Mouse (Mus musculus) monocyte, adult 2 months (primary cell): ENCODE measurements around the gene Ubb.
A peak's percentile ranks its signal among the peaks of the same experiment; 100 is the strongest.

Source experiments
- DNase-seq, 2 experiments: peaks; one replicate each; pipeline ENCODE4 v3.0.0; 2022; ENCODE audit warnings: low spot score in 2 of 2, low read depth in 1 of 2

The Ubb gene

DNA sequence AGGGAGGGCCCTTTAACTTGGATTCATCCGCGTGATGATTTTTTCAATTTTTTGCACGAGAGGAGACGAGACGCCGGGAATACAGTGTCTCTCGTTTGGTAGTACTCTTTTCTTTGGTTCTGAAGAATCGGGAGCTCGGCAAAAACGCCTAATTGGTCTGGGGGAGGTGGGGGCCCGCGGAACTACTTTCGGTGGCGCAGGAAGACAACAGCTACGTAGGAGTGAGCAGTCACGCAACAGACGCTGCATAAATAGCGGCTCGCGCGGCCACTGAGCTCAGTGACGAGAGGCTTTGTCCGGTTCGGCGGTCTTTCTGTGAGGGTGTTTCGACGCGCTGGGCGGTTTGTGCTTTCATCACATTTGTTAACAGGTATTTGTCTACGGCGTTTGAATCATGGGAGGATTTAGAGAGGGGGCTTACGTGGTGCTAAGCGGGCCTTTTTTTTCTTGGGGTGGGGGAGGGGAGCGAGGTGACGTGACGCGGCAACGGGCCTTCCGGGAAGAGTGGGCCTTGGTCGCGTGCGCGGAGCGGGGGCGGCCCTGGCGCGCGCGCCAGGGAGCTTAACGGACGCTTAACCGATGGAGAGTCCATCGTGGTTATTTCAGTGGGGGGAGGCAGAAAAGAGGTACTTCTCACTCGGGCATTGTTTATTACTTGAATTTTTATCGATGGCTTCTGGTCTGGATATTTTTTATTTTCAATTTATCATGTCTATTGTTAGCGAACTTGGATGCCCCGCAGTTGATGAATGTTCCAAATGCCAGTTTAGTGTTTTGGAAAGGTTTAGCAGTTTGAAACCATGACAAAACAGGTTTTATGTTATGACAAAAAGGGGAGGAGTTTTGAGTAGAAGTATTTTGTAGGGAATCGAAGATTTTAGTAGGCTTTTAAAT, 502 bp downstream of the Ubb start:
- peak; percentile 75 to 88 for DNase-seq

DNA sequence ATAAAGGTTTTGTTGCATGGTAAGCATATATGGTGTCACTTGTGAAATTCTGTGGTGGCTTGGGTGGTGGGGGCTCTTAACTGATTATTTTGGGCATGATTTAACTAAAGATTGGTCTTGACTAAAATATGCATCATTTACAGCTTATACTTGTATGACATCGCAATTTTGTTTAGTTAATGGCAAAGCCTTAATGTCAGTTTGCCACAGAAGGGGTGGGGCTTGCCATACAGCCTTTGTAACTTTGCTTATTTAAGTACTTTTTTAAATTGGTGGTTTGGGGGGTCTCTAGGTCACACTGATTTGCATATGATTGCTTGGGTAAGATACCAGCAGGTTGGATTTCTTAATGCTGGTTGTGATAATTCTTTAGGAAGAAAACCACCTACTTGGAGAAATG, 2.2 kb downstream of the Ubb start:
- no peak for DNase-seq

DNA sequence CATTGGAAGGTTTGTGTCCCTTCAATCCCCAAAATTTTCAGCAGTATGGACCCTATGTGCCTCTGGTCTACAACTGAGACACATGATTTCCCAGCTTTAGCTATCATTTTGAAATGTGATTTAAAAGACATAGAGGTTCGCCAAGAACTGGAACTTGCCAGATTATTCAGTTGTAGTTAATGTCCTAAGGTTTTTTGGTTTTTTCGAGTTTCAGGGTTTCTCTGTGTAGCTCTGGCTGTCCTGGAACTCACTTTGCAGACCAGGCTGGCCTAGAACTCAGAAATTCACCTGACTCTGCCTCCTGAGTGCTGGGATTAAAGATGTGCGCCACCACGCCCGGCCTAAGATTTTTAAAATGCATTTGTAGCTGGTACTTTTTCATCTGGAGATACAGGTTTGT, 2.7 kb downstream of the Ubb start:
- DNase-seq, result no peak

- no peak for DNase-seq
Observed at GRCm38 (mm10) chr11:62554163-62554855, 3.3 kb downstream of the Ubb start.

- no peak for DNase-seq
Observed at GRCm38 (mm10) chr11:62554934-62555517, 4.1 kb downstream of the Ubb start.

DNA sequence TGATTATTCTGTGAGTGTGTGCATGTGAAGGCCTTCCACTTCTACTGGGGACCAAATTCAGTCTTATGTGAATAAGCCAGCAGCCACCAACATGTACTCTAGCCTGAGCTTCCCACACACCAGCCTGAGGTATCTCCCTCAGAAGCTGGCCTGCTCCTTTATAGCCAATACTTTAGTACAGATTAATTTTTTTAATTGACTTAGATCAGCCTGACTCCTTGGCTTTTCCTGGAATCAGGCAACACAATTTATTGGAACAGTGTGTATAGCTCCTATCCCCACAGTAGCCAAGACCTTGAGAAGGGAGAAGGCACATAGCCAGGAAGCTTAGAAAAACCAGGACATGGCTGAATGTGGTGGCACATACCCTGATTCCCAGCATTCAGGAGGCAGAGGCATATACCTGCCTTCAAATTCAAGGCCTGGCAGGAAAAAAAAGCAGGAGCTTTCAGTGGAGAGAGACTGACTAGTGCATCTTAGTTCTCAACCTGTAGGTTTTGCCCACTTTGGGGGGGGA, 5.0 kb downstream of the Ubb start:
- no peak for DNase-seq

DNA sequence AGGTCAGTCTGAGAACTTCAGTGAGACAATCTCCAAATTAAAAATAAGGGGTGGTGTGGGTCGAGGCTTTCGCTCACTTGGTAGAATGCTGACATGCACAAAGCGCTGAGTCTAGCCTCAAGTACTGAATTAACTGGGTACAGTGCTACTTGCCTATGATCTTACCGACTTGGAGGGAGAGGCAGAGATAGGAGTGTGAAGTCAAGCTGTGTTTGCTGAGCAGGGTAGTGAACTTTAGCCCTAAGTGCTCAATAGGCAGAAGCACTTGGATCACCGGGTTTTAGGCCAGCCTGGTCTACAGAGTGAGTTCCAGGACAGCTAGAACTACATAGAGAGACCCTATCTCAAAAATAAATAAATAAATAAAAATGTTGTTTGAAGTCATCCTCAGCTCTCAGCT, 6.2 kb downstream of the Ubb start:
- DNase-seq, result no peak

- DNase-seq, result no peak
Observed at GRCm38 (mm10) chr11:62558152-62558551, 7.2 kb downstream of the Ubb start.

DNA sequence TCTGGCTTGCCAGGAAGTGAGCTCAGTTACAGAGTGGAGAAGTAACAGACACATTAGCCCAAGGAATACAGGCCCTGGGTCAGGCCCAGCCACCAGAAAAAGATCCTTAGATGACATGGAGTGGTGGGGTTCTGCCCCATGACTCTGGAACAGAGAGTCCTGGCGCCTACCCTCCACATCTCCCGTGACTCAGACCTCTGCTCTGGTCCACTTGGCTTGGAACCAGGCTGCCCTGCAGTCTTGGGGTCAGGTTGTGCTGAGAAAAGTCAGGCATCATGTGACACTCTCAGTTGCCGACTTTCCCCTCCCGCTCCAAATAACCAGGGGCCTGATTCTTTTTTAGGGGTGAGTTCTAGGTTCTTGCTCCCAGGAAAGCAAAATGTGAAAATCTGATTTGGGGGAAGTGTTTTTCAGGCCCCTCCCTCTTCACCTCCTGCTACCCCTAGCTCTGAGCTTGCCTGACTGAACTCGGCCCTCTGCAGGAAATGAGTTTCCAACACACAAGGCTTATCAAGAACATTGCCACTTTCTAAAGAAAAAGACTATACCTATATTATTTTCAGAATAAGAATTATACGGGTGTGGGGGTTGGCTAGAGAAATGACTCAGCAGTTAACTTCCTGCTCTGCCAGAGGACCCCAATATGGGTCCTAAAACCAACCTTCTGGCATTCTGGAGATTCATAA, 8.1 kb downstream of the Ubb start:
- no peak for DNase-seq

DNA sequence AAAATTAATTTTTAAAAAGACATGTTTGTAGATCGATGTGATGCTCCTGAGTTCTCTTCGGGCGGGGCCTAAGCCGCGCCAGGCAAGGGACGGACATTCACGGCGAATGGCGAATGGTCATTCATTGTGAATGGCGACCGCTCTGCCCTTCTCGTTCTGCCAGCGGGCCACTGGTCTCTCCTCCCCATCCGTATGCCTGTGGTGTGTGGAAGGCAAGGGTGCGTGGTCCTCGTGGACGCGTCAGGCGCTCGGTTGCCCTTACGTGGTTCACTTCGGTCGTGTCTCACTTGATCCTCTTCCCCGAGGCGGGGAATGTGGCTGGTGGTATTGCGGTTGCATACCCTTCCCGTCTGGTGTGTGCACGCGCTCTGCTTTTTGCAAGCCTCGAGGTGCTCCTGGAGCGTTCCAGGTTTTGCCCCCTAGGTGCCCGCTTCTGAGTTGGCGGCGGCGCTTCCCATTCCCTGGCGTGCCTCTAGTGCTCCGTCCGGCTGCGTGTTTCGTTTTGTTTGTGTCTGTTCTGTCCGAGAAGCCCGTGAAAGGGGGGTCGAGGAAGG, 9.6 kb downstream of the Ubb start:
- DNase-seq, result no peak

- no peak for DNase-seq
Observed at GRCm38 (mm10) chr11:62563590-62563989, 12.6 kb downstream of the Ubb start.

DNA sequence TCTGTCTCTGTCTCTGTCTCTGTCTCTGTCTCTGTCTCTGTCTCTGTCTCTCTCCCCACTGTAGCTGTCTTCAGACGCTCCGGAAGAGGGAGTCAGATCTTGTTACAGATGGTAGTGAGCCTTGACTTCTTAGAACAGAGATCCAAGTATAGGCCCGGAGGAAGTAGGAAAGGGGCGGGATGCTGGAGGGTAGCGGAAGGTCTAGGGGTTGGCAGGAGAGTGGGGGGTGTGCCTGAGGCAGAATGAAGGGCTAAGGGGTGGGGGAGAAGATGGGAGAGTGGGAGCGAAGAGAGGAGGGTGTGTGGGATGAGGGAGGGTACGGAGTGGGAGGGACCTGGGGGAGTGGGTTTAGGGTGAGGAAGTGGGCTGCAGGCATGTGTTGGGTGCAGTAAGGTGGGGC, 14.8 kb downstream of the Ubb start:
- no peak for DNase-seq

- no peak for DNase-seq
Observed at GRCm38 (mm10) chr11:62566211-62566610, 15.2 kb downstream of the Ubb start.

GRCm38 (mm10) chr11:62568300-62568699, 17.3 kb downstream of the Ubb start:
- DNase-seq, result no peak

GRCm38 (mm10) chr11:62573959-62574702, 23.2 kb downstream of the Ubb start, which contains the start of gene Trpv2:
Gene Trpv2, plus strand, starts transcription at chr11:62574486.
- no peak for DNase-seq

- DNase-seq, result no peak
Observed at GRCm38 (mm10) chr11:62574703-62575085, 23.7 kb downstream of the Ubb start.

DNA sequence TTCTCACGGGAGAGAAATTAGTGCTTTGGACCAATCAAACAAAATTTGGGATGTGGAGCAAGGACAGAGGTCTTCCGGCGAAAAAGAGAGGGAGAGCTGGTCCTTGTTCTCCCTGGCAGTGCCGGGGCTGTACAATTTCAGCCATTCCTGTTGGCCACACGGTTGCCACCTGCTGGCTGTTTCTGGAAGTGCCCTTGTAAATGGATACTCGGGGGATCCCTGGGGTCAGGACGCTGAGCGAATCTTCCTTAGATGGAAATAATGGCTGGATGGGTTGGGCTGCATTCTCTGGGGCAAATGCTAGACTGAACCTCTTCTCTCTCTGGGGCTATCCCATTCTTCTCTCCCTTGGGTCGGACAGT, 24.3 kb downstream of the Ubb start:
- DNase-seq, result peak in 1 of 2 experiments; percentile 76

DNA sequence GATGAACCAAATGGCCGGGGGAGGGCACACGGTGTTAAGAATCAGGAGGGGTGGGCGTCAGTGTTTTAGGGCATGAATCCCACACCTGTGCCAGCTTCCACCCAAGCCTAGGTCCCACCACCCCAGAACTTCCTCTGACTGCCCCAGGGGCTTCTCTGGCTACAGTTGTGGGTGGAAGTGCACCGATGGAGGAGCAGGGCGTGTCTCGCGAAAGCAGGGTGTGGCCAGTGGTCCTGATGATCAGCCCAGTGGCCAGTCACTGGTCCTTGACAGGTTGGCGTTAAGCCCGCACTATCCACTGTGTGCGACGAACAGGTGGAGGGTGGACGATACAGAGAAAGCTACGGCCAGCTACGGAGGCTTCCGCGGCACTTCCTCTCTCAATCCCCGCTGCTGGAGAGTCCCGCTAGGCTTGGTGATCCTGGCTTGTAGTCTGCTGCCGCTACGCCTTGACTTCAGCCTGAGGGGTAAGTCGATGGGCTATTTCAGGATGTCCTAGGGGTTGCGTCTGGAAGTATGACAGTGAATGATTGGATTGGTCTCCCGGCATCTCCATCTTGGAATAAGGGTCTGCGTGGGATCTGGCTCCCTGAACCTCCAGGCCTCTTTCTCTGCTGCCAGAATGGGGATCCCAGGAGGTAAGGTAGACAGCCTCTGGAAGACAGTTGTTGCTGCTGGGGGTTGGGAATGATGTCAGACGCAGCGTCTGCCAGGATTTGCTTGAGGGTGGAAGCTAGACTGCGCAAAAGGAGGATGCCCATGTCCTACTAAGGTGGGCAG, 24.9 kb downstream of the Ubb start:
- DNase-seq, result peak in 1 of 2 experiments; percentile 33

- peak; percentile 64 to 68 for DNase-seq
Observed at GRCm38 (mm10) chr11:62576530-62577152, 25.7 kb downstream of the Ubb start.
